Mouse (Mus musculus) liver, embryonic 14.5 days (tissue): ENCODE data around the gene Atp6v1c2. TPM values are rescaled to one million over a fixed set of nuclear protein-coding genes. Genes with fewer than 3 reads are reported as not detected.

Experiments used
- ATAC-seq: fragments of 200-750 bp; cut with Nextera tagmentation; 2 replicates; pipeline ENCODE4 v1.8.0; 2017; ENCODE audit warnings: moderate number of reproducible peaks, mild to moderate bottlenecking, moderate library complexity; ENCODE audit not compliant: insufficient read depth
- DNase-seq, 3 experiments: peaks; one replicate each; pipeline ENCODE4 v3.0.0-alpha.2; 2012 to 2013; ENCODE audit warnings: low read depth in 3 of 3, low spot score in 3 of 3
- H3K27ac ChIP-seq: fragments of 300-500 bp; sonication (generic); 2 replicates; pipeline ENCODE4 v1.5.1; 2014; ENCODE audit warnings: moderate library complexity, mild to moderate bottlenecking, control low read depth, inconsistent platforms
- H3K27me3 ChIP-seq: fragments of 300-500 bp; sonication (generic); 2 replicates; pipeline ENCODE4 v1.6.1; 2014; ENCODE audit warnings: mild to moderate bottlenecking, low read length, moderate library complexity; ENCODE audit not compliant: control insufficient read depth, insufficient read depth
- H3K36me3 ChIP-seq: fragments of 300-500 bp; sonication (generic); replicated peaks from 2 replicates; pipeline ENCODE4 v1.6.1; 2014; ENCODE audit warnings: low read depth; ENCODE audit not compliant: control insufficient read depth, insufficient read depth
- H3K4me1 ChIP-seq, 2 experiments: fragments of 200-500 bp in 1 of 2; fragments of 300-500 bp in 1 of 2; sonication (generic) in 1 of 2; replicated peaks; 2 replicates each; pipeline ENCODE4 v1.6.1; 2012 to 2014; ENCODE audit warnings: antibody characterized with exemption in 1 of 2, inconsistent platforms in 1 of 2, low read length in 1 of 2; ENCODE audit not compliant: control insufficient read depth in 2 of 2, insufficient read depth in 2 of 2
- H3K4me2 ChIP-seq: fragments of 300-500 bp; sonication (generic); 2 replicates; pipeline ENCODE4 v1.6.1; 2014; ENCODE audit warnings: low read depth, mild to moderate bottlenecking, control low read depth, moderate library complexity
- H3K4me3 ChIP-seq, 2 experiments: fragments of 200-500 bp in 1 of 2; fragments of 300-500 bp in 1 of 2; sonication (generic) in 1 of 2; 2 replicates each; pipeline ENCODE4 v1.5.1; 2012 to 2014; ENCODE audit warnings: low read depth in 2 of 2, low read length in 2 of 2, mild to moderate bottlenecking in 2 of 2, control low read depth in 1 of 2, inconsistent platforms in 1 of 2, moderate library complexity in 1 of 2; ENCODE audit not compliant: insufficient read depth in 1 of 2
- H3K9ac ChIP-seq: fragments of 300-500 bp; sonication (generic); replicated peaks from 2 replicates; pipeline ENCODE4 v1.6.1; 2014; ENCODE audit warnings: mild to moderate bottlenecking, control low read depth, moderate library complexity
- H3K9me3 ChIP-seq: fragments of 300-500 bp; sonication (generic); 2 replicates; pipeline ENCODE4 v1.6.1; 2016; ENCODE audit warnings: low read length, mixed read lengths; ENCODE audit not compliant: control insufficient read depth
- CTCF ChIP-seq: IDR thresholded peaks from 2 replicates; pipeline ENCODE4 v1.5.1; 2016; ENCODE audit warnings: antibody characterized with exemption, low read depth, control low read depth
- EP300 ChIP-seq: IDR thresholded peaks from 2 replicates; pipeline ENCODE4 v1.6.1; 2016; ENCODE audit warnings: antibody characterized with exemption, low read depth
- WGBS: fragments of 180-500 bp; shearing (Covaris S2); extraction: QIAGEN DNeasy Blood & Tissue Kit; methylation state at CpG from one replicate; pipeline ENCODE4 v1.1.7; 2014; ENCODE audit not compliant: insufficient replicate concordance; 5-methylcytosine and 5-hydroxymethylcytosine counted together
- polyA plus RNA-seq, 2 experiments: library from polyadenylated mRNA; depleted of rRNA in 1 of 2; stranded (reverse) in 1 of 2; unstranded in 1 of 2; fragments of >200 nt; fragmentation: Nextera tagmentation in 1 of 2; extraction: Ambion mirVana in 1 of 2; gene quantifications; 2 replicates each; pipeline versions ENCODE4 v1.2.1 to v1.2.3; 2012 to 2014

The Atp6v1c2 gene
- polyA plus RNA-seq, 2 experiments, result 0.02 TPM; not detected in 1

DNA sequence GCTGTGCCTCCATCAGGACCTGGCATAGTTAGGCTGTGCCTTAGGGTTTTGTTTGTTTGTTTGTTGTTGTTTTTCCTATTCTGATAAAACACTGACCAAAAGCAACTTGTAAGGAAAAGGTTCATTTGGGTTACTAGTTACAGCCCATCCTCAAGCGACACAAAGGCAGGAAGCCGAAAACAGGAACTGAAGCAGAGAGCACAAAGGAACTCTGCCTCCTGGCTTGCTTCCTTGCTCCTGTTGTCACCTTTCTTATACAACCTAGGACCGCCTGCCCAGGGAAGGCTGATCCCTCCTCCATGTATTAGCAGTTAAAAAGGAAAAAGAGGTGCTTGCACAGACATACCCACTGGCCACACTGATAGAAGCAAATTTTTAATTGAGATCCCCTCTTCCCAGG lies 65.3 kb downstream of the Atp6v1c2 start:
- Histone ChIP-seq H3K9ac (no peak overlapping the region), H3K27ac (no peak overlapping the region), H3K4me1 (peaks cover 6 to 12% of the 10 kb centered on the region in 2 experiments; a peak in 3 of 4 replicates), H3K4me3 (no peak overlapping the region), H3K27me3 (no peaks in the 10 kb centered on the region), H3K4me2 (no peak overlapping the region), H3K9me3 (no peaks in the 10 kb centered on the region), H3K36me3 (no peaks in the 10 kb centered on the region)
- 47% methylated on average over 3 of the region's 3 CpGs for WGBS
- TF ChIP-seq CTCF (no peak), EP300 (no peak)
- no peak for ATAC-seq
- DNase-seq, result no peak

DNA sequence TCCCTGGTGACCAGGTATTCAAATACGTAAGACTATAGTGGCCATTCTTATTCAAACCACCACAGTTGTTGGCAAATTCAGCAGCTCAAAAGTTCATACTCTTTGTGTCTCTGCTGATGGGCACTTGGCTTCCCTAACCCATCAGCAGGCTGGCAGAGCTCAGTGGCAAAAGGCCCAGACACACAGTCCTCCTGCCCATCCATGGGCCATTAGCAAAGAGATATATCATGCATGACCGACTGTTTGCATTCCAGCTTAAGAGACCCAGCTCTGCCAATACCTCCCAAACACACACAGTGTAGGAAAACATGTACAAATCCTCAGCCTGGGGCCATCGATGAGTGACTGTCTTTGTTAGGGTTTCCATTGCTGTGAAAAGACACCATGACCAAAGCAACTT lies 68.2 kb downstream of the Atp6v1c2 start:
- no peak for ATAC-seq
- peaks cover 2 to 4% of the 10 kb centered on the region in 2 experiments; a peak in 2 of 4 replicates for H3K4me1 ChIP-seq
- H3K9ac ChIP-seq, result no peak overlapping the region
- no peaks in the 10 kb centered on the region for H3K27me3 ChIP-seq
- H3K9me3 ChIP-seq, result no peaks in the 10 kb centered on the region
- H3K4me2 ChIP-seq, result no peak overlapping the region
- WGBS, result 65% methylated on average over 3 of the region's 3 CpGs
- H3K36me3 ChIP-seq, result no peaks in the 10 kb centered on the region
- no peak for DNase-seq
- H3K4me3 ChIP-seq, result no peak overlapping the region
- H3K27ac ChIP-seq, result no peak overlapping the region
- TF ChIP-seq EP300, result no peak
- no peak for TF ChIP-seq CTCF

GRCm38 (mm10) chr12:17258431-17258830 lies 70.7 kb downstream of the Atp6v1c2 start:
- no peaks in the 10 kb centered on the region for H3K4me1 ChIP-seq
- H3K9me3 ChIP-seq, result no peaks in the 10 kb centered on the region
- ATAC-seq, result no peak
- no peak for DNase-seq
- no peaks in the 10 kb centered on the region for H3K36me3 ChIP-seq
- WGBS, result 75% methylated on average over 7 of the region's 7 CpGs
- H3K9ac ChIP-seq, result no peak overlapping the region
- no peak overlapping the region for H3K4me3 ChIP-seq
- no peak overlapping the region for H3K4me2 ChIP-seq
- no peak overlapping the region for H3K27ac ChIP-seq
- H3K27me3 ChIP-seq, result no peaks in the 10 kb centered on the region
- TF ChIP-seq EP300 (no peak), CTCF (no peak)

DNA sequence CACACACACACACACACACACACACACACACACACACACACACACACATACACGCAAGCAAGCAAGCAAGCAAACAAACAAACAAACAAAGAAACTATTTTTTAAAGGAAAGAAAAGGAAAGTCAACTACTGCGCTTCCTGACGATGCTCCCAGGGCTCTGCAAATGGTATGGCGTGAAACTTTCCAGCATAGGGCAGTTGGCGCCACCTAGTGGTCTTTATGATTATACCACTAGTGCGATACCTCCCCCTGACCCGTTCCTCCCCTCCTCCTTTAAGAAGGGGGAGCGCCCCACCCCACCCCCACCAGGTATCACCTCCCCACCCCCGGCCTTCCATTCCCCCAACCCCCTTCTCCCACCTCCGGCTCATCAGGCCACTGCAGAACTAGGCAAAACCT lies 72.3 kb downstream of the Atp6v1c2 start:
- 8% methylated on average over 10 of the region's 10 CpGs for WGBS
- no peak overlapping the region for H3K9ac ChIP-seq
- DNase-seq (no peak), ATAC-seq (no peak)
- TF ChIP-seq EP300 (no peak), CTCF (peak; percentile 81)
- no peaks in the 10 kb centered on the region for H3K27me3 ChIP-seq
- no peaks in the 10 kb centered on the region for H3K4me1 ChIP-seq
- H3K4me3 ChIP-seq, result no peak overlapping the region
- no peaks in the 10 kb centered on the region for H3K36me3 ChIP-seq
- H3K4me2 ChIP-seq, result no peak overlapping the region
- H3K27ac ChIP-seq, result no peak overlapping the region
- no peaks in the 10 kb centered on the region for H3K9me3 ChIP-seq

DNA sequence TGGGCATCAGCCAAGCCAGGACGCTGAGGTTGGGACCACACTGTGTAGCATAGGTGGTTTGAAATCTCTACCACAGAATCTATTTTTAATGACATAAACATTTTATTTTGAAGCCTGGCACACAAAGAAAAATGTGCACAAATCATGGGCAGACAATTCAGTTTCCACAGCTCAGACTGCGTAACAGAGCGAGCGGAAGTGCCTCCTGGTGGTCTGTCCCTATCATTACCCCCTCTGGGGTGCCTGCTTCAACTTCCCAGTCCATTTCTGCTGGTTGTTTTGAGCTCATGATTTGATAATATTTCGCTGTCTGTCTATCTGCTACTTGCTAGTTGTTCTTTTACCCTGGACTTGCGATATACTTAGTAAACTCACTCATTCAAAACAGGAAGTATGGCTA lies 73.6 kb downstream of the Atp6v1c2 start:
- WGBS, result 59% methylated on average over 6 of the region's 6 CpGs
- no peak for TF ChIP-seq CTCF
- H3K27me3 ChIP-seq, result no peaks in the 10 kb centered on the region
- no peak overlapping the region for H3K27ac ChIP-seq
- no peak for DNase-seq
- no peak overlapping the region for H3K9ac ChIP-seq
- H3K4me2 ChIP-seq, result no peak overlapping the region
- no peaks in the 10 kb centered on the region for H3K36me3 ChIP-seq
- no peak overlapping the region for H3K4me3 ChIP-seq
- H3K4me1 ChIP-seq, result no peaks in the 10 kb centered on the region
- ATAC-seq, result no peak
- H3K9me3 ChIP-seq, result no peaks in the 10 kb centered on the region
